Mouse (Mus musculus): ENCODE measurements around the gene Msrb1.
"Not testable (repeated sequence)": the region's sequence is repeated elsewhere in the genome, so short reads cannot be mapped to it uniquely, and the experiment has no call there.

Msrb1 gene

DNA sequence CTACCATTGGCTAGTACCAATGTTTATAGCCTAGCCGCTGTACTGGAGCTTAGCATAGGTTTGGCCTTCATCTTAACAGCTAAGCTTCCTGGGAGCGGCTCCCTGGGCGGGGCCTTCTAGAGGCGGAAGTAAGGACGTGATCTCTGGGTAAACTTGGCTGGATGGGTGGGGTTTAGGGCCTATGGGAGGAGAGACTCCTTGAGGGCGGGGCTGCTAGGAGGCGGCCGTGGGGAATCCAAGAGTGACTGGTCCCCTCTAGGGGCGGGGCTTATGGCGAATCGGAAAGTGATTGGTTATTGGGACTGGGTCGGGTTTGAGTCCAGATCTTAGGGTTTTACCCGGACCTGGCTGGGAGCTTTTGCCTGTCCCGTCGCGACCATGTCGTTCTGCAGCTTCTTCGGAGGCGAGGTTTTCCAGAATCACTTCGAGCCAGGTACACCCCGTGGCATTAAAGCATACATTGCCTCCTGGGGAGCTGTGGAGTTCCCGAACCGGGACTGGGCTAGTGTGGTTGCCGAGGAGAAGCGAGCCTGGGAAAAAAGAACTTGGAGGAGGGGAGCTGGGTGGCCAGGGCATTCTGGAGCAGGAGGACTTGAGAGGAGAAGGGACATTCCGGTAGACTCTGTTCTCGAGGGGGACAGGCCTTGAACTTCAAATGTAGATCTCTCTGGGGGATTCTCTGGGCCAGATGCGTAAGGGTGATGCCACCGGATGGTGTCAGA is at the start of gene Msrb1:
Msrb1 (plus strand) TSS at position 313 of the 722 bp plus-strand sequence.
- peak; percentile 100 for DNase-seq (ENCODE audit: low read depth, low spot score)

DNA sequence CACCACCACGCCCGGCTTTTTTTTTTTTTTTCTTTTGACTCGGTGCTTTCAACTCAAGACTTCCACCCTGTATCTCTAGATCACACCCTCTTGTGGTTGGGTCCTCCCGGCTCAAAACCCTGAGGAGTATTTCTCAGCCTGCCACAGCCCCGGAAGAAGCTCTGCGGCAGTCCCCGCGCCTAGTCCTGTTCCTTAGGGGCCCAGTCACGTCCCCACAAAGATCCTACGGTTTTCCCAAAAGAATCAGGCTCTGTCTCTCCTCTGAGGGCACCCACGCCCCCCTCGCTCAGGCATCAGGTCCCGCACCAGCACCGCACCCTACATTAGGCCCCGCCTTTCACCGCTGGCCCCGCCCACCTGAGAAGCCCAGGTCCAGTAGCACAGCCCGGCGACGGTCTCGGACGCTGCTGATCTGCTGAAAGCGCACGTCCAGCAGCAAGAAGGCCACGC is 49.3 kb upstream of the Msrb1 start:
- peak; percentile 68 for DNase-seq (ENCODE audit: low read depth, low spot score)

DNA sequence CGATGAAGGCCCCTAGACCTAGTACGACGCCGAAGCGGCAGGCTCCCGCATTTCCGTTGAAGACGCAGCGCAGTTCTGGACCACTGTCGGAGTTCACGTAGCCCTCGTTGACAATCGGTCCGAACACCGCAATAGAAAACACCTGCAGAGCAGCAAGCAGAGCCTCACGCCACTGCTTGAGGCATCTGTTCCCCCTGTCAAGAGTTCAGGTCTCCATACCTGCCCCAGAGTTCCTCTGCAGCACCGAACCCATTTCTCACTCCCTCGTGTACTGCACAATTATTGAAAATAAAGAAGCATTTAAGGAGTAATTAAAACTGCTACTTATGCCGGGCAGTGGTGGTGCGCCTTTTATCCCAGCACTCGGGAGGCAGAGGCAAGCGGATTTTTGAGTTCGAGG is 48.8 kb upstream of the Msrb1 start:
- DNase-seq (ENCODE audit: low read depth, low spot score) = no peak

DNA sequence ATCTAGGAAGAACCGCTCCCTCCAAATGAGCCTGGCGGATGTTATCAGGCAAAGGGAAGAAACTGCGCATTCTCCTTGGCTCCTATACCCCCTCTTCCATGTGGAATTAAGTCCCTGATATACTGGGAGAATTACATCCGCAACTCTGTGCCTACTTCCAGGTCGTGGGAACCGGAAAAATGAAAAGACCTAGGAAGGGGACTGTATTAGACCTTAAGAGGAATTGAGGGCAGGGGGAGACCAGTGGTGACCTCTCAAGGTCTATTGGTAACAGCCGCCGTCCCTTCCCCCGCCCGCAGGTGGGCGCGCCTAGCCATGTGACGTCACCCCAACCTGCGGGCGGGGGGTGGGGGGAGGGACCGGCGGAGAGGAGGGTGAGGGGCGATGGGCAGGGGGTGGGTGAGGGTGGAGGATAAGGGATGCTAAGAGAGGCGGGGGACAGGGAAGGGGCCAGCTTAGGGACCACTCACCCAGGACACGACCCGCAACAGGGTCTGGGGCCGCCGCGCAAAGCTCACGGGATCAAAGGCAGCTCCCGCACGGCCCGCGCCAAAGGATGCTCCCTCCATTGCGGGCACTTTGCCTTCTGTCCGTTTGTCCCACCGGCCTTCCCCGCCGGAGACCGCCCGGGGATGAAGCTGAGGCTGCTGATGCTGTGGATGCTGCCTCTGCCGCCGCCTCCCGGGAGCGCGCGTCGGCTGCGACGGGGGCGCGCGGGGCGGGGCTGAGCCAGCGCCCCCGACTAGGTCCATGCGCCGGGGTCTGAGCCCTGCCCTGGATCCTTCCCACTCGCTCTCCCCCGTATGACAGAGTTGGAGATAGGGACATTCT is 47.0 kb upstream of the Msrb1 start, which contains the start of gene Syngr3:
Syngr3 (minus strand) TSS at position 705 of the 831 bp plus-strand sequence.
- no peak for DNase-seq (ENCODE audit: low read depth, low spot score)

DNA sequence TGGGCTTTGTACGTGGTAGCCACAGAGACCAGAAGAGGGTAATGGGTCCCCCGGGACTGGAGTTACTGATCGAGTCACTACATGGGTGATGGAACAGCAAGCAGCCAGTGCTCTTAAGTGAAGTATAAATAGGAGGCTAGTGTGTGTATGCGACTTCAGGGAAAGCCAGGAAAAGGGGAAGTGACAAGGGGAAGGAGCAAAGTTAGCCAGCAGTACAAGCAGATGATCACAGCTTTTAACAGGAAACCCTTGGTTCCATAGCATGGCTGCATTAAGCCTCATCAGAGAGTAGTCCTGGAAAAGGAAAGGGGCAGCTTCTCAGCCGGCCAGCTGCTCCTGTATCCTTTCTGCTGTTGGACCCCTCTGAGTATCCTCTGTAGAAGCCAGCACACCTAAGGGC is 44.1 kb upstream of the Msrb1 start:
- DNase-seq (ENCODE audit: low read depth, low spot score) = no peak

DNA sequence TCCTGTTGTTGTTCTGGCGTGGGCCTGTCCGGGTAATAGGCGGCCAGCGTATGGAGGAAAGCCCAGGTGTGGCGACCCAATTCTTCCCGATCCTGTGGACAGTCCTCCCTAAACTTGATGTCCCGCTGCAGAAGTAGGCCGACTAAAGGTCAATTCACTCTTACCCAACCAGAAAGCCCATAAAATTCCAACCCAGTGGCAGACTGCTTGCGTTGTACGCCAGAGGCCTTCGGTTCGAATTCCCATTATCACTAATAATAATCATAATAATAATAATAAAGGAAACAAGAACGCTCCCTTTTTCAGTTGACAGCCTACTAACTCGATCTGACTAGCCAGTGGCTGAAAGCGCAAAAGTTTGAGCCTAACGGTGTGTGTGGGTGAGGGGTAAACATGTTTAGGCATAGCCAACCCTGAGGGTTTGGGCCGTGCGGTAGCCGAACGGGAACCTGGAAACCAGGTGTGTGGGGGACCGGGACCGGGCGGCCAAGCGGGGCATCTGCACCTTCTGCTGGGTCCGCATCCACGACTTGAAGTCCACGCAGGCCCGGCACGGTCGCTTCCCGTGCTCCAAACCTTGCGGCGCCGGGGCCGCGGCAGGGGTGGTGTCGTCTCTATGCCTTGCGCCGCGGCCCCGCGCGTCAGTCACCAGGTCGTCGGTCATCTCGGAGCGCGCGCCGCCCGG is 41.0 kb upstream of the Msrb1 start:
- no peak for DNase-seq (ENCODE audit: low read depth, low spot score)

DNA sequence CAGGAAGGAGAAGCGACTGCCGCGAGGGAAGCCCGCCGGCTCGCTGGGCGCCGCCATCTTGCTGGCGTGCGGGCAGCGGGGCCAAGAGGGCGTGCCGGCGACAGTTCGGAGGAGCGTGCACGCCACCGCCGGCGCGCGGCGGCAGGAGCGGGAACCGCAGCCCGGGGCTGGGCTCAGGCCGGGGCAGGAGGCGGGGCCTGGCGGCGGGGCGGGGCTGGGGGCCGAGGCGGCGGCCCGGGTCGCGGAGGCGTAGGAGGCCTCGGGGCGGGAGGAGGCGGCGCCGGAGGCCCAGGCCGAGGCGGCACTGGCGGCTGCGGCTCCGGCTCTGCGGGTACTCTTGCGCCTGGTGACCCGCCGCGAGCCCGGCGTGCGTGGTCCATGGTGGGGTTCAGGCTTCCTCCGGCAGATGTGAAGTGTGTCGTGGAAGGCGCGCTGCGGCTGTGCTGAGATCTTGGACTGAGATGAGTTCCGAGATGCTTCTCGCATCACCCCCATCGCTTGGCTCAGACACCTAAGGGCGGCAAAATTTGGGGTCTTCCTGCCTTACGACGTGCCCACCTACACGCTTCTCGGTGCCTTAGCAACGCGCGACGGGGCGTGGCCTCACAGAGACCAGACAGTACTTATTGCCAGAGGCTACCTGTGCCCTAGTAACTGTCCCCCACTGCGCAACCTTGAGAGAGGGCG is 40.3 kb upstream of the Msrb1 start, which contains the start of the genes Gfer and Noxo1:
Gfer (minus strand) TSS at position 146 of the 687 bp plus-strand sequence.
Noxo1 (plus strand) TSS at position 224 of the 687 bp plus-strand sequence.
- DNase-seq (ENCODE audit: low read depth, low spot score) = peak; percentile 90

DNA sequence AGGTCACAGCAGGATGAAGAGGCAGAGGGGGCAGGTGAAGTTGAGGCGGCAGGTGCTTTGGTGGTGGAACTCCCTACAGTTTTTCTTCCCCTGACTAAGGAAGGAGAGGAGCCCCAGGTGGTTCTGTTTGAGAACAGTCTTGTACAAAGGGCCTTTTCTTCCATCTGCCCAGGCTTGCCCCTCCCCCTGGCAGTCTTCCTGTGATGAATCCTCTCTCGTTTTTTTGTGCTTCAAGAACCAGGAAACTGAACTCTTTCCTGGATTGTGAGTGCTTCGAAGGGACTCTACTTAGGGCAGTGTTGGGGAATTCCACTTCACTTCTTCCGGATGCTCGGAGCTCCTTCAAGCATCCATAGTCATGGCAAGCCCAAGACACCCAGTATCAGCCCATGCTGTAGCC is 38.5 kb upstream of the Msrb1 start:
- DNase-seq (ENCODE audit: low read depth, low spot score) = peak; percentile 68

DNA sequence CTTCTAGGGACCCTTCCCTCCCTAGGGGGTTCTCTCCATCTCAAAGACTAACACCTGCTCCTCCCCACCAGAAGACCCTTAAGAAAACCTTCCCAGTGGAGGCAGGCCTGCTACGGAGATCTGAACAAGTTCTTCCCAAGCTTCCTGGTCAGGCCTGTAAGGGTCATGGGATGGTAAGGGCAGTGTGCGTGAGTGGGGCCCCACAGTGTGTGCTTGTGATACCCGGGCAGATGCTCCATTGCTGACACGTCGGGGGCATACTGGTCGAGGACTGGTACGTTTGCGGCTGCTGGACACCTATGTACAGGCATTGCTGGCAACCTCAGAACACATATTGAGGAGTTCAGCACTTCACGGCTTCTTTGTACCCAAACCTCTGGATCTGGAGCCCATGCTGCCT is 37.7 kb upstream of the Msrb1 start:
- no peak for DNase-seq (ENCODE audit: low read depth, low spot score)

DNA sequence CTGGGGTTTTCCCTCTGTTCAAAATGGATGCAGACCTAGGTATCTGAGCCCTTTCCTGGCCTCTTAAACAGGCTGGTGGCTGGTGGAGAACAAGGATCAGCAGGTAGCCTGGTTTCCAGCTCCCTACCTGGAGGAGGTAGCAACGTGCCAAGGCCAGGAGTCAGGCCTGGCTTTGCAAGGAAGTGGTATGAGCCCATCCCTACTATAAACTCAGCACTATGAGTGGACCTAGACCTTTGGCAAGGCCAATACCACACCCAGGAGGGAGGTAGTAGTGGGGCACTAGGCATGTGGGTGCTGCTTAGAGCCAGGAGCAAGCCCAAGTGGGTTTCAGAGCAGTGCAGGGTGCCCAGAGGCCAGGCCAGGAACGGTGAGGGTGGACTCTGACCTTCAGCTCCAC is 37.0 kb upstream of the Msrb1 start:
- DNase-seq (ENCODE audit: low read depth, low spot score) = no peak

DNA sequence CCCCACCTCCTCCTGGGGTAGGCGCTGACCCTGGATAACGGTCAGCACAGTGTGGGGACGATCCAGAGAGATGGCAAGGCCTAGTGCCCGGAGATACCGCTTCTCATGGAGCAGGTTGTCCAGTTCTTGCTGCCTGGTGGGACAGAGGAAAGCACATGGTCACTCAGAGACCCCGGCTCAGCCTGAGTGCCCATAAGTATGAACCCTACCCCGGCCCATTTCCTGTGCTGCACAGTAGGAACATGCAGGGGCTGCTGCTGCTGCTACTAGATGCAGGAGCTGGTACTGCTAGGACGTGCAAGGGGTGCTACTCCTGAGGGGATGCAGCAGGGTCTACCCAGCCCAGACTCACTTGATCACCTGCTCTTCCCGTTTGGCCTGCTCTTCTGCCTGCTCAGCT is 35.2 kb upstream of the Msrb1 start:
- no peak for DNase-seq (ENCODE audit: low read depth, low spot score)

DNA sequence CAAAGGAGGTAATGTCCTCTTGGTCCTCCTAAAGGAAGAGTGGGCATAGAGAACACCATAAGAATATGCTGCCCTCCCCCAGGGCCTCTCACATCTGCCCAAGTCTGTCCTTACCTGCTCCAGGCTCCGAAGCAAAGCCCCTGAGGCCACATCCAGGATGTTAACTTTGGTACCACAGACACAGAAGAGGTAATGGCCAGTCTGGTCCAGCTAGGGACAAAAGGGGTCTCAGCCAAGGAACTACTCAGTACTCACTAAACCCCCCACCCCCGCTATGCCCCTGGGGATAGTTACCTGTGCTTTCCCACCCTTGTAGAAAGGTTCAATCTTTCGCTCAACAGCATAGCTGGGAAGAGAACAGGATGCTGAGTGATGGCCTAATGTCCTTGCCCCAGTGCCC is 30.6 kb upstream of the Msrb1 start:
- DNase-seq (ENCODE audit: low read depth, low spot score) = no peak

DNA sequence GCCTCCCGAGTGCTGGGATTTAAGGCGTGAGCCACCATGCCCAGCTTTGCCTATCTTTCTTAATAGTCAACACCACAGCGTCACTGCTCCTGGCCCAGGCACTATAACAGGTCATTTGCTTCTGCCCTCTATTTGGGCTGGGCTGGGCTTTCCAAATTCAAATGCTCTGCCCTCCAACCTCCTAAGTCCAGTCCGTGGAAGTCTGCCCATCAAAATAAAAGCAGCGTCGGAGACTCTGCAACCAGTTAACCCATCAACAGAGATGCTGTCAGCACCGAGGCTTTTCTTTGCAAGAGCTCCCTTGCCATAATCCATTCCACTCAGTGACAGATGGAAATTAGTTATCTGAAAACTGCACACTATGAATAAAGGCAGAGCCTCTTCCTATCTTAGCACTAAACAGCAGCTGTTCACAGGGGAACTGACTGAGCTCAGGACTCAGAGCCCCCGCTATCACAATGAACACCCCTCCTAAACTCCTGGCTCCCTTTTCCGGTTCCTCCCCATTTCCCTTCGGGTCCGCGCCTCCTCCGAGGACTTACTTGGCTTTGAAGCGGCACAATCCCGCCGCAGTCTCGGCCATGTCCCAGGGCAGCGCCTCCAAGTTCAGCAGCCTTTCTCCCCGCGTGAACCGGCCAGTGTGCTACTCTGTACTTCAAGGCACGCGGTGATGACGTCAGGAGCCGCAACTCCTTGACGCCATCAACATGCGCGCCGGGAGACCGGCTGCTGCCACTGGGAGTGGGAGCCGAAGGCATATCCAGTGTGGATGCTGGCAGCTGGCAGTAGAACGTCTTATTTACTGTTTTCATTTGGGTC is 29.3 kb upstream of the Msrb1 start, which contains the start of gene Tbl3:
Tbl3 (minus strand) TSS at position 679 of the 819 bp plus-strand sequence.
- DNase-seq (ENCODE audit: low read depth, low spot score) = peak; percentile 96

DNA sequence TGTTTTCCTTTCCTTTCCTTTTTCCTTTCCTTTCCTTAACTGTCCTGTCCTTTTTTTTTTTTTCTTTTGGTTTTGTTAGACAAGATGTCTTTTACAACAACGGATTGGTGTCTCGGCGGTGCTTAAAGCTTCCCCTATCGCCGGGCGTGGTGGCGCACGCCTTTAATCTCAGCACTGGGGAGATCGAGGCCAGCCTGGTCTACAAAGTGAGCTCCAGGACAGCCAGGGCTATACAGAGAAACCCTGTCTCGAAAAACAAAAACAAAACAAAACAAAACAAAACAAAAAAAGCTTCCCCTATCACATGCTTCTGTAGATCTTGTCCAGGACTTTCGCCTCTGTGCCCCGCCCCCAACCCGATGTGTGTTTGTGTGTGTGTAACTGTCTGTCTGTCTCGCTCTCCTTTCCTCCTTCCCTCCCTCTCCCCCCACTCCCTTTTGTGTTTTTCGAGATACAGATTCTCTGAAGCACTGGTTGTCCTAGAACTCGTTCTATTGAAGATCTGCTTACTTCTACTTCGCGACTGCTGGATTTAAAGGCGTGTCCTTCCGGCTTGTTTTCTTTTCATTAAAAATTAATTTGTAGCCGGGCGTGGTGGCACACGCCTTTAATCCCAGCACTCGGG is 28.5 kb upstream of the Msrb1 start:
- peak; percentile 52 for DNase-seq (ENCODE audit: low read depth, low spot score)

DNA sequence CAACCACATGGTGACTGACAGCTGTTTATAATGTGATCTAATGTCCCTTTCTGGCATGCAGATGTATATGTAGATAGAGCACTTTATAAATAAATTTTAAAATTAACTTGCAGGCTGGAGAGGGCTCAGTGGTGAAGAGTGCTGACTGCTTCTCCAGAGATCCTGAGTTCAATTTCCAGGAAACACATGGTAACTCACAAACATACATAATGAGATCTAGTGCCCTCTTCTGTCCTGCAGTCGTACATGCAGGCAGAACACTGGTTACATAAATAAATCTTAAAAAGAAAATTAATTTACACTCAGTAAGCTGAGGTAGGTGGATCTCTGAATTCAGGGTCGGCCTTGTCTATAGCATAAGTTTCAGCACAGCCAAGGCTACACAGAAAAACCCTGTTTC is 27.8 kb upstream of the Msrb1 start:
- peak; percentile 73 for DNase-seq (ENCODE audit: low read depth, low spot score)

DNA sequence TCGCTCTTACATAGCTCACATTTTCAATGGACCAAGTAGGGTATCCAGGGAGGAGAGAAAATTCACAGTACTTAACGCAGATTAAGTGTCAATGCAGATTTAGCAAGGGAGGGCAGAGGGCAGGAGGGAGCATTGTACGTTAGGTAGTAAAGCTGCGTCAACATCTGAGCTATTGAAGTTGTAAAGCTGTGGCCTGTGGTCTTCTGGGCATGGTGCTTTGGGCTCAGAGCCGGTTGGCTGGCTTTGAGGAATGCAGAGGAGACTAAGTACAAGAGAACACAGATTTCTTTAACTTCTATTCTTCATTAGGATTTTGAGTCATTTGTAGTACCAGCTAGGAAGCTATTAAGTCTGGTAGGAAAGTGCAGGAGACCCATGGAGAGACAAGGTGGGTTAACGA is 20.9 kb upstream of the Msrb1 start:
- no peak for DNase-seq (ENCODE audit: low read depth, low spot score)

DNA sequence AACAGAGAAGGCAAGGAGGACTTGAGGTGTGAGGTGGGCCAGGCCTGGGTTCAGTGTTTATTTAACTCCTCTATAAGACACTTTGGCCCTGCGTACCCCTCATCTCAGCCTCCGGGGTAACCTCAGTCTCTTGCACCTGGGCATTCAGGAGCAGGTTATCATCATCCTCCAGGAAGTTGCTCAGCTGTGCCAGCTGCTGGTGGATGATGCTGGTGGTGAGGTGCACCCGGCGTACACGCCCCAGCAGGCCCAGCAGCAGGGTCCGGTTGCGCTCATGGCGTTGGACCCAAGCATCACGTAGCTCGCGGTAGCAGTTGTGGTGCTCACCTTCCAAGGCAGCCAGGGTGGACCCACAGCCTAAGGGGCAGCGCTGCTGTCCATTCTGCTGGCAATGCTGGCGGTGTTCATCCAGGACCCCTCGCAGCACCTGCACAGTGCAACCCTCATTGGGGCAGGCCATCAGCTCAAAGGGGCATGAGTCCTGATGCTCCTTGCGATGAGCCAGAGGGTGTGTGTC is 20.2 kb upstream of the Msrb1 start:
- no peak for DNase-seq (ENCODE audit: low read depth, low spot score)

DNA sequence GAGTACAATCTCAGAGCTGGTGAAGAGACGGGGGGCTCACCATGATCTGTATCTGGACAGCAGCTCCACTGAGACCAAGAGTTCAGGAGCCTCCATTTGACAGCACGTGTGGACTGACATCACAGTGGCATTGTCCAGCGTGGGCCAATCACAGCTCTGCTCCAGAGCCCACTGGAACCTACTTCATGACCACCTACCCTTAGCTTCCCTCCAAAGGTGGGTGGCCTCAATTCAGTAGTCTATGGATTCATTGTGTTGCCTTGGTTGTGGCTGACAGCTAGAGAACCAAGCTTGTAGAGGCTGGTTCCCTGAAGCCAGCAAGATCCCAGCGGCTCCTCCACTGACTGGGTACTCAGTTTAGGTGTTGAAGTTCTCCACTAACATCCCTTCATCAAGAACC is 18.5 kb upstream of the Msrb1 start, which contains the start of the genes Rnf151 and Rps2:
Rnf151 (minus strand) TSS at position 121 of the 400 bp plus-strand sequence.
Rps2 (plus strand) TSS at position 174 of the 400 bp plus-strand sequence.
- no peak for DNase-seq (ENCODE audit: low read depth, low spot score)

DNA sequence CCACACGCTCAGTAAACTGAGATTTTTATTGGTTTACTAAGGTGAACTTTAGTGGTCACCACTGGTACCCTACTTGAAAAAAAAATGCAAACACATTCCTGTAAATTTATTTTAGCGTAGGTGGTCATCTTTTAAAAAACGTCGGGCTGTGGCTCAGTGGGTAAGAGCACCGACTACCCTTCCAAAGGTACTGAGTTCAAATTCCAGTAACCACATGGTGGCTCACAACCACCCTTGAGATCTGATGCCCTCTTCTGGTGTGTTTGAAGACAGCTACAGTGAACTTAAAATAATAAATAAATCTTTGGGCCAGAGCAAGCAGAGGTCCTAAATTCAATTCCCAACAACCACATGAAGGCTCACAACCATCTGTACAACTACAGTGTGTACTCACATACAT is 17.5 kb upstream of the Msrb1 start:
- DNase-seq (ENCODE audit: low read depth, low spot score) = not testable (repeated sequence)

All from R1 (cell line).